Mouse (Mus musculus) liver, embryonic 14.5 days (tissue): ENCODE measurements around the gene Ginm1.

Experiments
- CTCF ChIP-seq: IDR thresholded peaks from 2 replicates; pipeline ENCODE4 v1.5.1; 2016; ENCODE audit warnings: antibody characterized with exemption, low read depth, control low read depth
- EP300 ChIP-seq: IDR thresholded peaks from 2 replicates; pipeline ENCODE4 v1.6.1; 2016; ENCODE audit warnings: antibody characterized with exemption, low read depth

DNA sequence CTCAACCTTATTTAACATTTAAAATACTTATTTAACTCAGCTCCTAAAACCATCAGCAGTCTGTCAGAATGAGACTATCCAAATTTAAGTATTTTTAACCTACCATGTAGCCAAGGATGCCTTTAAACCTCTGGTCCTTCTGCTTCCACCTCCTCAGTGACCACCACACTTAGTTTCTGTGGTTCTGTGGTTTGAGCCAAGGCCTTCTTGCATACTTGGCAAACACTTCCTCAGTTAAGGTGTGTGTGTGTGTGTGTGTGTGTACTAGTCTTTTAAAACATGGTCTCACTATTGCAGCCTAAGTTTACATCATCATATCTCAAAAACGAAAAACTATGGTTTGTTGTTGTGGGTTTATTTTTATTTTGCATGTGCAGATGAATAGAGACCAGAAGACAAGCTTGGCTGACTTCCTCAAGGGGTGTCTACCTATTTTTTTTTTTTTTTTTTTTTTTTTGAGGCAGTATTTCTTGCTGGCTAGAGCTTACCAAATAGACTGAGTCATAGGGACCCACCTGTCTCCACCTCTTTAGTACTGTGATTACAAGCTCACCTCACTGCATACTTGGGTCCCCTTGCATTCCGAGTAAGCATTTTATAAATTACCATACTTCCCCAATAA, 10.0 kb upstream of the Ginm1 start:
- TF ChIP-seq CTCF = no peak
- no peak for TF ChIP-seq EP300
